ENCODE assay signal across 9 mouse cellular contexts in the genomic region with DNA sequence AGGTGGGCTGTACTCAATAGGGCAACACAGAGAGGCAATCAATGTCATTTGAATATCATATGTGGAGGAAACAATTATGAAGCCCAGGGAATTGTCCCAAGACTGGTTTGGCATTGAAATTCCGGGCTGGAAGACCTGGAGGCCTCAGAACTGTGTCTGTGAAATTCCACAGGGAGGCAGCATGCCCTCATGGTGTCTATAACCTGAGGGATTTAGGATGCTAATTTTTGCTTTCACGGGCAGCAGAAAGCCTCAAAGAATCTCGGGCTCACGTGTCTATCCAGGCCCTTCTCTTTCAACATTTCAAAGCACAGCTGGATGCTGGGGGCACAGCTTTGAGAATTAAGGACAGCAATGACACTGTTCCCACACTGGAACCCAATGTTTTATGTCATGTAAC. TPM values are rescaled to one million over a fixed set of nuclear protein-coding genes. Genes with fewer than 3 reads are reported as not detected.
DNase-seq lines count a peak whose midpoint lies in the region; ATAC-seq and TF ChIP-seq lines count a peak whose summit lies in the region.
"Had no signal": no experiment of that assay in that cellular context is flagged by ENCODE, and none has a peak within 500 bp of the region (broad histone marks: within the 10 kb centered on the region; RNA-seq: fewer than 3 reads in every experiment).

No protein-coding gene starts in this region.

- no peak overlapping the region for H3K4me2 ChIP-seq in liver, embryonic 11.5 days
- H3K4me2 ChIP-seq in stomach, postnatal 0 days (replicated peaks; ENCODE audit: low read depth): no peak overlapping the region
- H3K4me2 ChIP-seq: neural tube, embryonic 13.5 days had no signal

- TF ChIP-seq CTCF in liver, adult 2 months (IDR thresholded peaks at IDR 0.05; ENCODE audit: low read depth, low read length): peak; percentile 16; the same call in 1 of the 2 replicates
- peak; percentile 67 for TF ChIP-seq CTCF in stomach, postnatal 0 days (IDR thresholded peaks at IDR 0.05; ENCODE audit: low read depth)

- no peaks in the 10 kb centered on the region for H3K9me3 ChIP-seq in liver, embryonic 11.5 days (ENCODE audit: control insufficient read depth, low read length)
- no peaks in the 10 kb centered on the region for H3K9me3 ChIP-seq in stomach, postnatal 0 days (ENCODE audit: control insufficient read depth, low read length)
- H3K9me3 ChIP-seq: neural tube, embryonic 13.5 days had no signal

- TF ChIP-seq POLR2A in liver, adult 2 months (IDR thresholded peaks at IDR 0.05; ENCODE audit: extremely low read depth, insufficient read depth, low read length): no peak

- H3K4me3 ChIP-seq in liver, adult 2 months (ENCODE audit: insufficient read depth, low read depth, low read length): no peak overlapping the region
- H3K4me3 ChIP-seq in liver, embryonic 11.5 days (ENCODE audit: low read depth, low read length): no peak overlapping the region
- no peak overlapping the region for H3K4me3 ChIP-seq in stomach, postnatal 0 days (ENCODE audit: low read depth, low read length)
- H3K4me3 ChIP-seq: neural tube, embryonic 13.5 days had no signal

- H3K27ac ChIP-seq in liver, adult 2 months (replicated peaks; ENCODE audit: insufficient read depth, low read depth, low read length): no peak overlapping the region
- H3K27ac ChIP-seq in liver, embryonic 11.5 days (ENCODE audit: low read depth, low read length): no peak overlapping the region
- H3K27ac ChIP-seq in stomach, postnatal 0 days (replicated peaks): no peak overlapping the region
- H3K27ac ChIP-seq: neural tube, embryonic 13.5 days had no signal

- no peak for ATAC-seq in liver, embryonic 11.5 days (replicated peaks; ENCODE audit: low FRiP score)
- no peak for ATAC-seq in stomach, postnatal 0 days (ENCODE audit: low FRiP score, low TSS enrichment)

- H3K27me3 ChIP-seq in liver, adult 2 months (ENCODE audit: control insufficient read depth, insufficient read depth, low read length): 0 out of 2 replicates have a peak, but pooled peaks cover 6% of the 10 kb centered on the region
- H3K27me3 ChIP-seq in liver, embryonic 11.5 days (replicated peaks; ENCODE audit: control insufficient read depth, insufficient read depth, low read length): no peaks in the 10 kb centered on the region
- H3K27me3 ChIP-seq in stomach, postnatal 0 days (ENCODE audit: control insufficient read depth, insufficient read depth, low read length): no peaks in the 10 kb centered on the region
- H3K27me3 ChIP-seq: neural tube, embryonic 13.5 days had no signal

- WGBS in liver, adult 2 months: 16% methylated on average over 4 of the region's 4 CpGs
- WGBS in liver, embryonic 11.5 days: 25% methylated on average over 4 of the region's 4 CpGs
- WGBS in stomach, postnatal 0 days: 17% methylated on average over 4 of the region's 4 CpGs

- H3K4me1 ChIP-seq in liver, adult 2 months (ENCODE audit: control insufficient read depth, insufficient read depth, low read length): no peaks in the 10 kb centered on the region
- H3K4me1 ChIP-seq in liver, embryonic 11.5 days (replicated peaks; ENCODE audit: control insufficient read depth, insufficient read depth, low read length): no peaks in the 10 kb centered on the region
- H3K4me1 ChIP-seq in stomach, postnatal 0 days (replicated peaks; ENCODE audit: control insufficient read depth, insufficient read depth): no peaks in the 10 kb centered on the region

- H3K79me2 ChIP-seq in liver, adult 2 months (ENCODE audit: control insufficient read depth, insufficient read depth, low read length): no peaks in the 10 kb centered on the region

- H3K9ac ChIP-seq in liver, adult 2 months (ENCODE audit: low read depth, low read length): no peak overlapping the region
- no peak overlapping the region for H3K9ac ChIP-seq in liver, embryonic 11.5 days (ENCODE audit: low read depth, low read length)
- no peak overlapping the region for H3K9ac ChIP-seq in stomach, postnatal 0 days (ENCODE audit: low read length)
- H3K9ac ChIP-seq: neural tube, embryonic 13.5 days had no signal

- peak; percentile 4 for DNase-seq in liver, adult 2 months (ENCODE audit: extremely low read depth, low read depth, low spot score)
- no peak for DNase-seq in liver, embryonic 11.5 days (ENCODE audit: low spot score)
- DNase-seq in adrenal gland, postnatal 14 days: peak; percentile 49
- peak; percentile 49 for DNase-seq in embryo, embryonic 10 days (ENCODE audit: low spot score)
- DNase-seq in layer of hippocampus, adult 9-11 months: peak; percentile 21
- no peak for DNase-seq in stomach, postnatal 0 days (ENCODE audit: low spot score)
- no peak for DNase-seq in urinary bladder, postnatal 10 days (ENCODE audit: low spot score)
- no peak for DNase-seq in gastrocnemius, adult 8-10 months (ENCODE audit: low spot score in 2 of 2)

- TF ChIP-seq EP300 in stomach, postnatal 0 days (optimal IDR thresholded peaks at IDR 0.05): no peak

- no peaks in the 10 kb centered on the region for H3K36me3 ChIP-seq in liver, adult 2 months (ENCODE audit: control insufficient read depth, insufficient read depth, low read length)
- H3K36me3 ChIP-seq in liver, embryonic 11.5 days (ENCODE audit: control insufficient read depth, insufficient read depth, low read length): no peaks in the 10 kb centered on the region
- H3K36me3 ChIP-seq in stomach, postnatal 0 days (ENCODE audit: control insufficient read depth, insufficient read depth, low read length): no peaks in the 10 kb centered on the region
- H3K36me3 ChIP-seq: neural tube, embryonic 13.5 days had no signal

RNA-seq across cellular contexts. Expression of a gene that starts 45.5 kb away (rescaled TPM):
- 2.1 and 3.3 TPM in 2 replicates for total RNA-seq in liver, adult 2 months (2014; rRNA removed)
- 1.4 and 1.5 TPM in 2 replicates for polyA plus RNA-seq in liver, adult 2 months (2012; rRNA removed)
- polyA plus RNA-seq in liver, embryonic 11.5 days (2014; fragmentation: Nextera tagmentation; extraction: Ambion mirVana): 0.27 and 1.0 TPM in 2 replicates
- 5.3 and 8.2 TPM in 2 replicates for total RNA-seq in adrenal gland, postnatal 14 days (2021)
- 1.5 and 1.7 TPM in 2 replicates for polyA plus RNA-seq in stomach, postnatal 0 days (2015; fragmentation: Nextera tagmentation; extraction: Ambion mirVana)
- total RNA-seq in gastrocnemius, adult 8-10 months (2022): 10 to 100 TPM; 14.2 to 23.8 (median 16.7) TPM

Comparison
In these comparisons a context has a peak if more than half of its experiments do, and no peak if none do; other contexts are left out.
1. DNase-seq: peak in liver, adult 2 months (single experiment), adrenal gland, postnatal 14 days (single experiment), embryo, embryonic 10 days (single experiment) and layer of hippocampus, adult 9-11 months (single experiment); none in liver, embryonic 11.5 days (single experiment), stomach, postnatal 0 days (single experiment), urinary bladder, postnatal 10 days (single experiment) and gastrocnemius, adult 8-10 months (0 of 2).